Mouse (Mus musculus) C2C12 (cell line): ENCODE measurements around the gene Ap5m1. TPM values are rescaled to one million over a fixed set of nuclear protein-coding genes. Genes with fewer than 3 reads are reported as not detected.

Source experiments
- H3K27me3 ChIP-seq: one replicate; pipeline ENCODE4 v1.6.1; 2011; ENCODE audit not compliant: control insufficient read depth, insufficient read depth, insufficient read length
- H3K36me3 ChIP-seq: one replicate; pipeline ENCODE4 v1.6.1; 2011; ENCODE audit not compliant: control insufficient read depth, insufficient read depth
- H3K4me3 ChIP-seq: one replicate; pipeline ENCODE4 v1.5.1; 2011; ENCODE audit warnings: mild to moderate bottlenecking, control low read depth; ENCODE audit not compliant: poor library complexity, insufficient read depth, severe bottlenecking
- H3K79me2 ChIP-seq: one replicate; pipeline ENCODE4 v1.6.1; 2011; ENCODE audit not compliant: control insufficient read depth, insufficient read depth
- H3K79me3 ChIP-seq: one replicate; pipeline ENCODE4 v1.6.1; 2011; ENCODE audit warnings: low read depth, control low read depth
- H3ac ChIP-seq: one replicate; pipeline ENCODE3; 2011; ENCODE audit warnings: low read depth; ENCODE audit not compliant: control insufficient read depth, insufficient read length
- CEBPB ChIP-seq: IDR thresholded peaks from one replicate; pipeline ENCODE4 v1.6.1; 2011; ENCODE audit warnings: low read depth, mild to moderate bottlenecking, control low read depth, moderate library complexity
- CTCF ChIP-seq: IDR thresholded peaks from one replicate; pipeline ENCODE4 v1.5.1; 2011; ENCODE audit not compliant: control insufficient read depth, insufficient read depth, insufficient read length
- FOSL1 ChIP-seq: IDR thresholded peaks from one replicate; pipeline ENCODE4 v1.8.0; 2011; ENCODE audit warnings: mild to moderate bottlenecking, low read length; ENCODE audit not compliant: poor library complexity, insufficient read depth, severe bottlenecking
- MAX ChIP-seq: IDR thresholded peaks from one replicate; pipeline ENCODE4 v1.6.1; 2011; ENCODE audit warnings: mild to moderate bottlenecking, control low read depth
- MYOD1 ChIP-seq: IDR thresholded peaks from one replicate; pipeline ENCODE4 v1.6.1; 2011; ENCODE audit warnings: low read depth; ENCODE audit not compliant: control insufficient read depth, insufficient read length
- MYOG ChIP-seq: IDR thresholded peaks from one replicate; pipeline ENCODE4 v1.6.1; 2011; ENCODE audit not compliant: control insufficient read depth, insufficient read length; ENCODE audit errors: extremely low read depth
- USF1 ChIP-seq: IDR thresholded peaks from one replicate; pipeline ENCODE4 v1.6.1; 2011; ENCODE audit warnings: low read depth, mild to moderate bottlenecking, control low read depth, moderate library complexity
- long read RNA-seq, 2 experiments: library from polyadenylated mRNA; unstranded; transcript quantifications; one replicate each; pipeline ENCODE4 v2.0.0; 2019 to 2020
- polyA plus RNA-seq: library from polyadenylated mRNA; unstranded; fragments of >200 nt; fragmentation: generic; extraction: Trizol; gene quantifications from one replicate; pipeline ENCODE4 v1.2.1, GENCODE M21; 2012; ENCODE audit warnings: missing spikeins

The Ap5m1 gene
- 2.3 TPM for polyA plus RNA-seq
- long read RNA-seq, experiment 1, full-length matches to known transcripts: 4 of 7 reads
- long read RNA-seq, experiment 1, partial matches to known transcripts: 0 of 7 reads
- long read RNA-seq, experiment 1, other reads (novel, unspliced or antisense): 3 of 7 reads
- long read RNA-seq, experiment 2, full-length matches to known transcripts: 26 of 35 reads
- long read RNA-seq, experiment 2, partial matches to known transcripts: 1 of 35 reads
- long read RNA-seq, experiment 2, other reads (novel, unspliced or antisense): 8 of 35 reads

- TF ChIP-seq USF1: no peak
- Histone ChIP-seq H3ac (peak within 1 kb of the TSS; percentile 96), H3K36me3 (peaks cover 11% of the 10 kb centered on the region), H3K27me3 (no peaks in the 10 kb centered on the region), H3K4me3 (peak within 1 kb of the TSS; percentile 72), H3K79me2 (peaks cover 92% of the 10 kb centered on the region), H3K79me3 (peaks cover 65% of the 10 kb centered on the region)
These were observed at the start of gene Ap5m1 for GRCm38 (mm10) chr14:49065529-49066273. TSS of gene Ap5m1 (plus strand) at chr14:49066097.

- H3K27me3 ChIP-seq: no peaks in the 10 kb centered on the region
- no peaks in the 10 kb centered on the region for H3K79me3 ChIP-seq
- peaks cover 64% of the 10 kb centered on the region for H3K36me3 ChIP-seq
- no peaks in the 10 kb centered on the region for H3K79me2 ChIP-seq
- TF ChIP-seq MYOD1 (no peak), FOSL1 (no peak), USF1 (no peak), MAX (no peak), MYOG (no peak), CTCF (no peak), CEBPB (no peak)
- H3K4me3 ChIP-seq: no peak overlapping the region
- no peak overlapping the region for H3ac ChIP-seq
These were observed 46.1 kb upstream of the Ap5m1 start for GRCm38 (mm10) chr14:49019765-49020164.

DNA sequence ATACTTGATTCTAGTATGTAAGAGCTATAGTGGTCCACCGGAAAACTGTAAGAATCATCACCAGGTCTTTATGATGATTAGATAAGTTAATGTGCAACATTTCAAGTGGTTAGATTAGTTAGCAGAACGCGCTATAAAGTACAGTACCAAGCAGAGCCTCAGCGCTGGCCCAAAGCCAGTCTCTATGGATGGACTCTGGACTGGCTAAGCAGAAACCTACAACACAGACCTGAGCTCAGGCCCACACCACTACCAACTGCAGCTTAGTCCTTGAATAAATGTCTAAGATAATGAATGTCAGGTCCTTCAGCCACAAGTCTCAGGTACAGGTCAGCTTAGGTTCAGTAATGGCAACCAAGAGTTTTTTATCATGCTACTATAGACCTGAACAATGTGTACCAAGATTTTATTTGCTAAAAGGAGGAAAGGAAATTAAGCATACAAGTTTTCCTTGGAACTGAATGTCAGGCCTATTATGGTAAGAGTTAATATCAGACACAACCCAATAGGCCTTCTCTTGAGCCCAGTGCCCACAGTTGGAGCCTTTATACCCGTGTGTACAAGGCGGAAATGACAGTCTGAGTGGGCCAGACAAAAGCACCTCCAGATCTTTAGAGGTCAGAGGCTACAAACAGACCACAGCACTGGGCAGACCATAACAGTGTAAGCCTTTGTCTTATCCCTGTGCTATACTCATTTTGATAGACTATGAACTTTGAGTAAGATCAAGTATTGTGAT is 38.7 kb upstream of the Ap5m1 start:
- no peak overlapping the region for H3K4me3 ChIP-seq
- no peaks in the 10 kb centered on the region for H3K27me3 ChIP-seq
- peaks cover 58% of the 10 kb centered on the region for H3K36me3 ChIP-seq
- no peaks in the 10 kb centered on the region for H3K79me2 ChIP-seq
- no peak overlapping the region for H3ac ChIP-seq
- no peak for TF ChIP-seq MAX
- TF ChIP-seq MYOD1: no peak
- TF ChIP-seq CEBPB: no peak
- TF ChIP-seq USF1: no peak
- no peak for TF ChIP-seq CTCF
- TF ChIP-seq MYOG: no peak
- TF ChIP-seq FOSL1: no peak
- H3K79me3 ChIP-seq: peaks cover 3% of the 10 kb centered on the region

DNA sequence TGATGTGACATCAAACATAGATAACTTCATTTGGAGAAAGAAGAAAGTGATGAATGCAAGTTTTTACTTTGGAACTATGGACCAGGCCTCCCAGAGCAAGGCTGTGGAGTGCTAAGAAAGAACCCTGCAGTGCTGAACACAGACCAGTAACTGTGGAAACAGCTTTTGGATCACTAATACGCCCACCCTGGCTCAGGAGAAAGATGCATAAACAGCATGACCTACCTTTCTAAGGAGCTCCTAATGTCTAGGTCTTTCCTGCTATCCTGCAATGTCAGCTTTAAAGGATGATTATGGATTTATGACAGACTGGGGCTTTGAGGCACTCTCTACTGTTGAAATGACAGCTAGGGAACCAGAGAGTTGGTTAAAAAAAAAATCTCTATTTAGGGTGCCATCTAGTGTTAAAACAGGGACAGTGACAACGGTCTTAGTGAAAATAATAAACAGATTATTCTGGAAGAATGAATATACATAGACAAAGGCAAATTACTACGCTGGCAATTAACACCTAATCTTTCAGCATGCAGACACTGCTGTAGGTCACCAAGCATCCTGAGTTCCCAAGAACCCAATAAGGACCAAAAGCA is 38.0 kb upstream of the Ap5m1 start:
- Histone ChIP-seq H3K36me3 (peaks cover 63% of the 10 kb centered on the region), H3ac (no peak overlapping the region), H3K79me2 (no peaks in the 10 kb centered on the region), H3K4me3 (no peak overlapping the region), H3K27me3 (no peaks in the 10 kb centered on the region), H3K79me3 (peaks cover 3% of the 10 kb centered on the region)
- TF ChIP-seq MYOD1: no peak
- no peak for TF ChIP-seq CTCF
- no peak for TF ChIP-seq MAX

GRCm38 (mm10) chr14:49028991-49029390 is 36.9 kb upstream of the Ap5m1 start:
- Histone ChIP-seq H3K36me3 (peaks cover 69% of the 10 kb centered on the region), H3K79me3 (peaks cover 3% of the 10 kb centered on the region), H3K27me3 (no peaks in the 10 kb centered on the region), H3ac (no peak overlapping the region), H3K4me3 (no peak overlapping the region), H3K79me2 (no peaks in the 10 kb centered on the region)
- TF ChIP-seq USF1 (no peak), MYOG (no peak), CEBPB (no peak), MYOD1 (no peak), FOSL1 (no peak), MAX (no peak), CTCF (no peak)
